Mouse (Mus musculus) spleen, adult 18-20 months (tissue): ENCODE data around the gene Cd151.
A peak's percentile ranks its signal among the peaks of the same experiment; 100 is the strongest.

ENCODE experiments used
- DNase-seq, 2 experiments: peaks; one replicate each; pipeline ENCODE4 v3.0.0; 2022; ENCODE audit warnings: mixed read lengths in 2 of 2

Gene Cd151

DNA sequence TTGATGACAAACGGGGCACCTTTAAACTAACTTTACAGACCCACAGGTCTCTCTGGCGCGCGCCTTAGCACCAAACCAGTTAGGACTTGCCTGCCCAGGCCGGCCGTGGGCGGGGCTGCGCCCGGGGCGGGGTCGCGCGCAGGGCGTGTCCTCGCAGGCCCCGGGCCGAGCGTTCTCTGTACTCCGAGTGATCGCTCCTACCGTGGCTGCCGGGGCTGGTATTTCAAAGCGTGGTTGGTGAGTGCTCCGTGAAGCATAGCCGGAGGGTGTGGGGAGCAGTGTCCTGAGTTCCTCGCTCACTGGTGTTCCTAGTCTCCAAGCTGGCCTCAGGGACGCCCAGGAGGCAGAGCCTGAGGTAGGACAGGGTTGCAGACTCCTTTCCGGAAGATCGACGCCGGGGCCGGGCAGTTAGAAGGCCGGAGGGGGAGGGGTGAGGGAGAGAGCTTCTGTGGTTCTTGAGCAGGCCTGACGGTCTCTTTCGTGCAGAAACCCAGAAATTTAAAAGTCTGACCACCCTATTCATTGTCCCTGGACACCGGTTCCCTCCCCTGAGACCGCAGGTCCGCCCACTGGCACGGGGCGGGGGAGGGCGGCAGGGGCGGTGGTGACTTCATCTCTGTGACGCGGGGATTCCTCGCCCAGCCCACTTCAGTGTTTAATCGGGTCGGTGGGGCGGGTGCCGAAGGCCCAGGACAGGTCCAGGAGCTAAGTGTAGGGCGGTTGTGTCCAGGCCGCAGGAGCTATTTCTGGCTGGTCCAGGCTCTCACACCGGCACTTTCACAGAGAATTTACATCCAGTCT lies at the start of gene Cd151:
Gene Cd151, plus strand, starts transcription at position 163 of the 801 bp plus-strand sequence.
- DNase-seq: peak; percentile 76 to 89

DNA sequence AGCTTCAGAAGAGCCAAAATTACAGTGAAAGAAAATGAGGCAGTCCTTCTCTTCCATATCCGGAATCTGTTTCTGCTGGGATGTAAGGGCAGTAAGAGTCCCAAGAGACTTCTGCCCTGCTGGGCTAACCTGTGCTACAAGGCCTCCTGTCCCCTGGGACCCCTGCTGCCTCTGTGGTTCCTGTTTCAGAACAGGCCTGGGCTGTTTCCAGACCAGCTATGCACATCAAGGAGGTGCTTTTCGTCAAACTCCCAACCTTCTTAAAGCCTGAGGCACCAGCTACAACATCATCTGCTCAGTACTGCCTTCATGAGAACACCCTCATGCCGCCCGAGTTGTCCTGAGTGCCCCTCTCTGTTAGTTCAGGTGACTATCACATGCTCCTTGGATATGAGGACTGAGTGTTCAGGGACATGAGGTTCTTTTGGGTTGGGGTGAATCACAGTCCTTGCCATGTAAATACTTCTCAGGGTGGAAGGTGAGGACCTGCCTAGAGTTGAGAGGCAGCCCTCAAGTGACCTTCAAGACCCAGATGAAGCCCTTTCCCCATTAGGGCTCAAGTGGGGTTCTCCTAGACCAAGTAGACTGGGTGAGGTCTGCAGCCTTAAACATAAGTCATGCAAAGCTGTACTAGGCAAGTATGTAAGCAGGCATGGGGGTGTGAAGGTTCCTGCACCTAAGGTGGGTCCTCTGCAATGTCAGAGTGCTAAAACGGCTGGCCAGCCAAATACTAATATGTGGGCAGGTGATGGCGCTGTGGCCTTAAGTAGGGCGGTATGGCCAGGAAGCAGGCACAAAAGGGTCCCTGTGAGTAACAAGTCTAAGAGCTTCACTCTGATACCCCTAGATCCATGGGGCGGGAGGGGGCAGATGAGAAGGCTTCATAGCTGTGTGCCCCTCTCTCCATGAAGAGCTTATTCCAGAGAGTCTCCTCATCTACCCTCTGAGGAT lies 49.2 kb upstream of the Cd151 start:
- DNase-seq: no peak

DNA sequence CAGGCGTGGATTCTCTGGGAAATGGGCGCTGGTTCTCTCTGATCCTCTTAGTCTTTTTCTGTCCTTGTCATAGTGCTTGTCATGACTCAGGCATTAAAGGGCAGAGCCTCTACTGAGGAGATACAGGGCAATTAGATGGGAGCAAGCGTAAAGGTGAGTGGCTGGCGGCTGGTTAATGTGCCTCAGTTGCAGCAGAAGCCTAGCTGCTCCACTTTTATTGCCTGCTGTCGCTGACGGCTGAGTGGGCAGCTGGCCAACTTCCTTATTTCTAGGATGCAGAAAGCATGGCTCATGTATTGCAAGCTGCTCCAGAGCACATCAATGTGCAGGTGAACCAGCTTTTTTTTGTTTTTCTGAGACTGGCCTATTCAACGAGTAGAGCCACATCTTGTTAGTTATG lies 48.2 kb upstream of the Cd151 start:
- no peak for DNase-seq

- no peak for DNase-seq
Observed at GRCm38 (mm10) chr7:141420030-141420702, 47.0 kb upstream of the Cd151 start.

DNA sequence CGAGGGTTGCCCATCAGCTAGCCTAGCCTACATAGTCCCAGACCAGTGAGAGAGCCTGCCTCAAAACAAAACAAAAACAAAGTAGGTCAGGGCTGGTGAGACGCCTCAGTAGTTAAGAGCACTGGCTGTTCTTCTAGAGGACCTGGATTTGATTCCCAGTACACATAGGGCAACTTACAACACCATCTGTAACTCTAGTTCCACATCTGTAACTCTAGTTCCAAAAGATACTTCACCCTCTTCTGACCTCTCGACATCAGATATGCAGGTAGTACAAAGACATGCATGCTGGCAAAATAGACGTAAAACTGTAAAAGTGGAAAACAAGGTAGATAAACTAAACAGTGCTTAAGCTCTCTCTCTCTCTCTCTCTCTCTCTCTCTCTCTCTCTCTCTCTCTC lies 43.4 kb upstream of the Cd151 start:
- DNase-seq: no peak

DNA sequence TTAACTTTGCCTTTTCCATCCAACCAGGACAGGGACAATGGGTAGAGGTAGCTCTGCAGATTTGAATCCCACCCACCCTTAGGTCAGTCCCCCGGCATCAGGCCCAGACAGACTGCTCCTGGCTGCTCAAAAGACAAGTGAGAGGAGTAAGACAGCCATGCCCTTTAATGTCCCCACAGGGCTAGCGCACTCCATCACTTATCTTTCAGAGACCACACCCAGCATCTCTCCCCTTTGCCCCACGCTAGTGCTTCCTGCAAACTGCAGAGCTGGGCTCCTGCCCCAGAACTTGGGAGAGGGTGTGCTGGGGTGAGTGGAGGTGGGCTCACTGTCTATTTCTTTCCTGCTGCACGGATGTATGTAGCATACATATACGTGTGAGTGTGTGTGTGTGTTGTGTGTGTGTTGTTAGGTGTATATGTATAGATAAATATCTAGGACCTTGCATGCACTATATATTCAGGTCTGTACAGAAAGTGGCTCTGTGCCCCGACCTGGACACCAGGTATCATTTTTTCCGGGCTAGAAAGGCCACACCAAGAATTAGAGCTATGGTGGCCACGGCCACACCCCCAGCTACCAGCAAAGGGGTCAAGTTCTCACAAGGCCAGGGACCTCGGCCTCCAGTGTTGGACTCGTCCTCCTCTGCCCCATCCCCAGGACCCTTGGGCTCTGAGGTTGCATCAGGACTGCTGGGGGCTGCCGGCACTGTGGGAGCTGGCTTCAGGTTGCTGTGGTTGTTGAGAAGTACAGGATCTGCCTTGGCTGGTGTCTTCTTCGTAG lies 40.1 kb upstream of the Cd151 start:
- DNase-seq: no peak

DNA sequence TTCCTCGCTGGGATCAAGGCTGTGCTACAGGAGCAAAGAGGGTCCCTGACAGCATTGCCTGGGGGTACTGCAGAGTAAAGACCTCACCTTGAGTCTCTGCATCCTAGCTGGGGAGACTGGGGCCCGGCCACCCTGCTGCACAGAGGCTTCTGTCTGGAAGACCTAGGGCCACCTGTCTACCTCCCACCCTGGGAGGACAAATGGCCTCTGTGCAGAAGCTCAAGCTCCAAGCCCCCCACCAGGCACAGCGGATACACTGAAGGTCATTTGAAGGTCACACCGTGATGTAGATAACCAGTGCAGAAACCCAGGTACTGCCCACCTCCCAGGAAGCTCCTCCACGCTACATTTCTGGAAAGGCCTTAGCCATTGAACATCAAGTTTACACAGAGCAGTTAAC lies 38.5 kb upstream of the Cd151 start:
- DNase-seq: no peak

- DNase-seq: no peak
Observed at GRCm38 (mm10) chr7:141429310-141429709, 37.9 kb upstream of the Cd151 start, which contains the start of gene Cend1. Cend1 (minus strand) TSS chr7:141429491.

DNA sequence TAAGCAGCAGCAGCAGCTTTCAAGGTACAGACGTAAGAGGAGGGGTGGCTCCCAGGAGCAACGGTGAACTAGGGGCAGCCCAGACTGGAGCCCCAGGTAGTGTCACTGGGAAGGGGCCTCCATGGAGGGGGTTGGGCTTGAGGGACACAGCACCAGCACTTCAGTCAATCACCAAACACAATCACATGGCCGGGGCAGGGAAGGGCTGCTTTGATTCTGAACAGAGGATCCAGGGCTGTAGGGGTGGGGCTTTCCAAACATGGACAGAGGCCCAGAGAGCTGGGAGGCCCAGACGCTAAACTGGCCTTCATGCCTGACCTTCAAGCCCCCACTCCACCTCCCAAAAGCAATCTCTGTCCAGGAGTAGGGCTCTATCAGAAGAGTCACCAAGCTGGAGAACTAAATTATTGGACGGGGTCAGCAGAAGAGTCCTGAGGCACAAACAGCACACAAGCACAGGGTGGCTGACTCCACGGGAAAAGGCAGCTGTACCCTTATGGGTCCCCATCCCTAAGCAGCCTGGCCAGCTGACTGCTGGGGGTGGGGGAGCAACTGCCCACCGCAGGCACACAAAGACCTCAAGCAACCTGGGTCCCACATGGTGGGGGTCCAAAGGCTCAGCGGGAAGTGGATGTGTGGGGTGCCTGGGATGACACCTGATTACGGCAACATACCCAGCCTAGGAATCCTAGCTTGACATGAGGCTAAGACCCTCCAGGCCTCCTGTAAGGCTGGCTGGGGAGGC lies 37.2 kb upstream of the Cd151 start:
- no peak for DNase-seq

DNA sequence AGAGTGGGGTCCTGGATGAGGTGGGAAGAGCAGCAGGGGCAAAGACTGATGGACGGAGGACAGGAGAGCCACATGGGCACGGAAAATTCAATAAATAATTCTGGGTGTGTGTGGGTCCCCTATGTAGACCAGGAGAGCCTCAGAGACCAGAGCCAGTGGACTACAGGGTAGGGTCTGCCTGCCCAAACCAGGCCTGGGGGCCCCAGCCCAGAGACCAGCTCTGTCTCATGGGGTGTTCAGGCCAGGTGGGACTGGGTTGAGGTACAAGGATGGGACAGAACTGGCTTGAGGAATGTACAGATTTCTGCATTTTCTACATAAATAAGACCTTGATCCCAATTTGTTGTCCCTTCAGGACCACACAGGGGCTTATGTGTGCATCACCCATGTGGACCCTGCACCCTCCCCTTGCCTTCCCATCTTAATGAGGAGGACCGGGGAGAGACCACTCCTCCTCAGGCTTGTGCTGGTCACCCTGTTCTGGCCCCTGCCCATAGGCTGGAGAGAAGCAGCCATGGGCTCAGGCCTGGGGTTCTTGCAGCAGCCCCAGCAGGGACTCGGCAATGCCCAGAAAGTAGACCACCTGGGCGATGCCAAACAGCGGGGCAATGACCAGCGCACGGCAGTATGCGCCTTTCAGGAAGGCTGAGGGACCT lies 36.5 kb upstream of the Cd151 start:
- no peak for DNase-seq

DNA sequence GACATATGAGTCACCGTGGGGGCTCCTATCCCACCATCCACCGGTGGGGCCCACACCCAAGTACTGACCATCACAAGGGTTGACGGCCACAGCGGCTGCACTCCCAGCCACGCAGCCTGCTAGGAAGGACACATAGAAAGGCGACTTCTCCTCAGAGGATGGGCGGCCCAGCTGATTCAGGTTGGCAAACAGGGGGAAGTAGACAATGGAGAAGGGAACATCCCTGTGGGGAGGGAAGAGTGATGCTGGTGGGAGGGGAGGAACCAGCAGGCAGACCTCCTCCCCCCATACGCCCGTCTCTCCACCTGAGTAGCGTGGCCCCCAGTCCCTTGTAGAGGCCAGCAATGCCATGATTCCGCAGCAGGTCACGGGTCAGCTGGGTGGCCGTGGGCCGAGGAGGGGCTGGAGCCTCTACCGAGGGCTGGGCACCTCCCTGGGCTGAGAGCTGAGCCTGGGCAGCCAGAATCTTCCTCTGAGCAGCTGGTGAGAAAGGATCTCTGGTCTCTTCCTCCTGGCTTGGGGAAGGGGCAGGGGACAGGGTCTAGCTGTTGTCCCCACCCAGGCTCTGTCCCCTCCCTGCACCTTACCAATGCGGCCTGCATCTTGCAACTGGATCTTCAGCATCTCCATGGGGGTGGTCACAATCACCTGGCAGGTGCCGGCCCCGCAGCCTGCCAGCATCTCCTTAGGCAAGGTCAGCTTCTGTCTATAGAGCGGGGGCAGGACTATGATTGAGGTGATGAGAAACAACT lies 35.6 kb upstream of the Cd151 start:
- DNase-seq: no peak

GRCm38 (mm10) chr7:141432186-141432611 lies 35.0 kb upstream of the Cd151 start:
- DNase-seq: no peak

DNA sequence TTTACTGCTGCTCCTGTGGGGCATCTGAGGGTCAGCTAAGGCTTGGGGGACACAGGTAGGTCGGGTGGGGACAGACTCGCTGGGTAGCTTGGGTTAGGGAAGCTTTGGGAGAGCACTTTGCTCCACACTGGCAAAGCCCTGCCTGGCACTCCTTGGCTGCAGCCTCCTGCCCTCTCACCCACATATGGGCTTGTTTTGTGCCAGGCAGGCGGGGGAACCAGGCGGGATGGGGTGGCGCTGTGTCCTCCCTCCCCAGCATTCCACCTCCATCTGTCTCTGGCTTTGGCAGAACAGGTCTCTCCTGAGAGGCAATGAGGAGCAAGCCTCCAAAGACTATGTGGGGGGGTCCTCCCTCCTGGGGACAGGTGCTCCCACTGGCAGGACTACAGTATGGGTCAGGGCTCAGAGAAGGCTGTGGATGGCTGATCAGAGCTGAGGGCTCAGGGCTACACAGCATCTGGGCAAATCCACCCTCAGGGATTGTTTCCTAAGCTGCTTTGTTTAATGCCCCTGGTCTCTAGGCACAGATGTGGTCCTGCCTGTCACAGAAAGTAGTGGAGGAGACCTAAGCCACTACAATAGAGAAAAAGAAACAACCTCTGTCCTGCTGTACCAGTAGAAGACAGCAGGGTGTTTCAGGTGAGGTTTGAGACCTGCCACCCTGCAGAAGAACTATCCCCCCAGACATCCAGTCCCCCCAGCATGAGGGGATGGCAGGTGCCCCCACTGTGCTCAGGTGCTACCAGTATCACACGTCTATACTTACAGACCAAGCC lies 34.3 kb upstream of the Cd151 start:
- no peak for DNase-seq

DNA sequence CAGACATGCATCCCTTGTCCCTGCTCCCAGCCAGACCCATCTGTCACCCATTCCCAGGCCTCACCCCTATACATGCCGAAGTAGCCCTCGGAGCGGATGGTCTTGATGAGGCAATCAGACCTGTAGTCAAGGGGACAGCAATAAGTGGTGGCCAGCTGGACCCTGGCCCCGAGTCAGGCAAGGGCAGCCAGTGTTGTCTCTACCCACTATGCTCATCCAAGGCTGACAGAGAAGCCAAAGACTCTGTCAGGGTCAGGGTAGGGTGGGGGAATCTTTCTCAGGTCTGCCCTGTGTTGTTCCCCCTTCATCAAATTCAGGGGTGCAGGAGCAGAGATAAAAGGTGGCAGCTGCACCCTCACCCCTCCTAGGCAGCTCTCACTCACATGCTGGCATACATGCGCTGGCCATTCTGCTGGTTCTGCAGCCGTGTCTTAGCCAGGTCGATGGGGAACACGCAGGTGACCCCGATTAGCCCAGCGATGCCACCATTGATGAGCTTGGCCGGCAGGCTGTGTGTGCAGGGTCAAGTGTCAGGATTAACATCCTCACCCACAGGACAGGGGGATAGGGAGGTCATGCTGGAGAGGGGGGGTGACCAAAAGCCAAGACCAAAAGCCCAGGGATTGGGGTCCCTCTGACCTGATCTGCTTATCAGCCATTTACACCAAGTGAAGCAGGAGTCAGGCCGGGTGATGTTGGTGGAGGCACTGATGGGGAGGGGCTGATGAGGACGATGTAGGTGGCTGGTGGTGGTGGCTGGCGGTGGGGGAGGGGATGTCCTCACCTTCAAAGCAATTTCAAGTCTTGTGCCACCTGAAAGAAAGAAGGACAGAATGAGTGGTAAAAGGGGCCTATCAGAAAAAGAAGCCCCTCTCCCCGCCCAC lies 33.4 kb upstream of the Cd151 start:
- DNase-seq: no peak

GRCm38 (mm10) chr7:141434464-141434863 lies 32.7 kb upstream of the Cd151 start:
- no peak for DNase-seq

DNA sequence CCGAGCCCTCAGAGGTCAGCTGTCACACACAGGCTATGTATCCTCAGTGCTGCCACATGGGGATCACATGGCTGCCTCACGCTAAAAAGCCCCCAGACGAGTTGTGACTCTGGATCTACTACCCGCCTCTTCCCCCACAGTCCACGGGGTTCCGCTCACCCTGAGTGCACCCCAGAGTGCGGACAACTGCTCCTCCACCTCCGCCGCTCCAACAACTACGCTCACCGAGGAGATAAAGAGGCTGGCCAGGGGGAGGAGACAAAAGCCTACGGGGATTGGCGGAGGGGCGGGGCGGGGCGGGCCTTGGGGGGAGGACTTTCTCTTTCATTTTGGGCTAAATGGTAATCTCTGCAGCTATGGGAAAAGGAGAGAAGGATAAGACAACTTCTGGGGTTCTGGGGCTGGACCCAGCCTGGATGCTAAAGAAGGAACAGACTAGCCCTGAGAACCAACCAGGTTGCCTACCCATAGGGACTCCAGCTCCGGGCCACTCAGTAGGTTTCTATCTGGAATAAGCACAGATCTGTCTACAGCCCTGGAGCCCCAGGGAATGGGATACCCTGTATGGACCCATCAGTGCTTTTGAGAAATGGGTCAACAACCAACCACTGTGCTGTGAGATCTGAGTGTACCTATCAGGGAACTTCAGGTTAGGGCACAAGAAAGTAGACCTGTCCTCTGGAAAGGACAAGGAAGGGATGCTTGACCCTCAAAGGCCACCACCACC lies 31.9 kb upstream of the Cd151 start:
- peak; percentile 40 to 56 for DNase-seq

GRCm38 (mm10) chr7:141435856-141436522 lies 31.2 kb upstream of the Cd151 start:
- DNase-seq: no peak
